Mouse (Mus musculus): Measurements from ENCODE around the gene Cabs1. TPM values are rescaled to one million over a fixed set of nuclear protein-coding genes. Genes with fewer than 3 reads are reported as not detected.

Cabs1 gene
- not detected in 2 replicates for polyA plus RNA-seq (2014; fragmentation: Nextera tagmentation; extraction: Ambion mirVana)

GRCm38 (mm10) chr5:87979139-87979538 lies at the start of gene Cabs1:
Gene Cabs1 (plus strand): TSS chr5:87979439.
- DNase-seq (ENCODE audit: low spot score) = no peak
- H3K9me3 ChIP-seq (replicated peaks; ENCODE audit: control insufficient read depth, low read length) = no peaks in the 10 kb centered on the region
- H3K27ac ChIP-seq (replicated peaks; ENCODE audit: low read depth, low read length) = no peak within 1 kb of the TSS
- H3K4me1 ChIP-seq (ENCODE audit: control insufficient read depth, insufficient read depth, low read length) = no peaks in the 10 kb centered on the region
- 93% methylated on average over 3 of the region's 3 CpGs for WGBS
- H3K9ac ChIP-seq (replicated peaks; ENCODE audit: low read length) = no peak within 1 kb of the TSS
- no peak for ATAC-seq (replicated peaks; ENCODE audit: insufficient number of reproducible peaks, low FRiP score, low TSS enrichment, low read depth)
- no peak within 1 kb of the TSS for H3K4me3 ChIP-seq (ENCODE audit: low read depth, low read length)
- H3K27me3 ChIP-seq (ENCODE audit: control insufficient read depth, insufficient read depth, low read length) = no peaks in the 10 kb centered on the region
- no peaks in the 10 kb centered on the region for H3K36me3 ChIP-seq (replicated peaks; ENCODE audit: control insufficient read depth, insufficient read depth, low read depth, low read length)
- no peak within 1 kb of the TSS for H3K4me2 ChIP-seq (ENCODE audit: low read depth, low read length)

GRCm38 (mm10) chr5:87931603-87932002 lies 47.6 kb upstream of the Cabs1 start:
- 59% methylated on average over 1 of the region's 1 CpGs for WGBS
- no peak overlapping the region for H3K4me3 ChIP-seq (ENCODE audit: low read depth, low read length)
- H3K36me3 ChIP-seq (replicated peaks; ENCODE audit: control insufficient read depth, insufficient read depth, low read depth, low read length) = no peaks in the 10 kb centered on the region
- H3K9me3 ChIP-seq (replicated peaks; ENCODE audit: control insufficient read depth, low read length) = no peaks in the 10 kb centered on the region
- H3K4me2 ChIP-seq (ENCODE audit: low read depth, low read length) = no peak overlapping the region
- no peak overlapping the region for H3K27ac ChIP-seq (replicated peaks; ENCODE audit: low read depth, low read length)
- no peak overlapping the region for H3K9ac ChIP-seq (replicated peaks; ENCODE audit: low read length)
- no peak for DNase-seq (ENCODE audit: low spot score)
- H3K4me1 ChIP-seq (ENCODE audit: control insufficient read depth, insufficient read depth, low read length) = no peaks in the 10 kb centered on the region
- no peak for ATAC-seq (replicated peaks; ENCODE audit: insufficient number of reproducible peaks, low FRiP score, low TSS enrichment, low read depth)
- no peaks in the 10 kb centered on the region for H3K27me3 ChIP-seq (ENCODE audit: control insufficient read depth, insufficient read depth, low read length)

DNA sequence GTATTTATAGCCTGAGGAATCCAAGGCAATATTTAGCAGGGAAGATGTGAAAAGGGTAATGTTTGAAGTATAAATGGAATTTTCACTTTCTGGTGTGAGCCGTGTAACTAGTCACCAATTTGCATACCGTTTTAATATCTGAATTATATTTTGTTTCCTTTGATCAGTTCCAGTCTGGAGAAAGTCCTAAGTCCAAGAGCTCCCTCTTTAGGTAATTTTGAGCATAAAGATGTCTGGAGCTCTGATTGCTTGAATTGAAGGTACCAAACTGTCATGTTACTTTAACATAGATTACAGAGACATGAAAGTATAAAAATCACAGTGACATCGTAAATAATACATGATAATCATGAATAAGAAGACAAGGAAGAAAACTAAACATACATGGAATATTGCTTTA lies 38.5 kb upstream of the Cabs1 start:
- no peak for ATAC-seq (replicated peaks; ENCODE audit: insufficient number of reproducible peaks, low FRiP score, low TSS enrichment, low read depth)
- WGBS = 50% methylated on average over 3 of the region's 3 CpGs

DNA sequence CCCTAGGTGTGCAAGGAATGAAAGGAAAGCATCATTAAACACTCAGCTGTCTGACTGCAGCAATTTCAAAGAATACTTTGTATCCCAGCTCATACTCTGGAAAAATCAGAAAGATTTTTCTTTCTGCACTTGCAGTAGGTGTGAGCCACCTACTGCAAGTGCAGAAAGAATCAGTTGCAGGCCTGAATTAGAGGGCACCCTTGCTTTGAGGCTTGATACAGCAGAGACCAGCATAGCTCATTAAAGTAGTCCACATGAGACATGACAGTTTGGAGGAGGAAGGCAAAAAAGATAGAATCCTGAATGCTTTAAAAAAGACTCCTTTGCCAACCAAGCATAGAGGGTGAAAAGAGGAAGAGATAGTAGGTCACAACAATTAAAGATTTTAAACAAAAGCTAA lies 36.7 kb upstream of the Cabs1 start:
- H3K4me2 ChIP-seq (ENCODE audit: low read depth, low read length) = no peak overlapping the region
- DNase-seq (ENCODE audit: low spot score) (no peak), ATAC-seq (replicated peaks; ENCODE audit: insufficient number of reproducible peaks, low FRiP score, low TSS enrichment, low read depth) (no peak)
- H3K27ac ChIP-seq (replicated peaks; ENCODE audit: low read depth, low read length) = no peak overlapping the region
- no peaks in the 10 kb centered on the region for H3K36me3 ChIP-seq (replicated peaks; ENCODE audit: control insufficient read depth, insufficient read depth, low read depth, low read length)
- no peak overlapping the region for H3K9ac ChIP-seq (replicated peaks; ENCODE audit: low read length)
- no peaks in the 10 kb centered on the region for H3K4me1 ChIP-seq (ENCODE audit: control insufficient read depth, insufficient read depth, low read length)
- H3K9me3 ChIP-seq (replicated peaks; ENCODE audit: control insufficient read depth, low read length) = no peaks in the 10 kb centered on the region
- no peak overlapping the region for H3K4me3 ChIP-seq (ENCODE audit: low read depth, low read length)
- H3K27me3 ChIP-seq (ENCODE audit: control insufficient read depth, insufficient read depth, low read length) = no peaks in the 10 kb centered on the region

More for the DNA sequence above, 38.5 kb upstream of the Cabs1 start:
- H3K9me3 ChIP-seq (replicated peaks; ENCODE audit: control insufficient read depth, low read length) = no peaks in the 10 kb centered on the region
- H3K9ac ChIP-seq (replicated peaks; ENCODE audit: low read length) = no peak overlapping the region
- no peak overlapping the region for H3K4me2 ChIP-seq (ENCODE audit: low read depth, low read length)
- no peak overlapping the region for H3K4me3 ChIP-seq (ENCODE audit: low read depth, low read length)
- peak; percentile 24 for DNase-seq (ENCODE audit: low spot score)
- no peaks in the 10 kb centered on the region for H3K27me3 ChIP-seq (ENCODE audit: control insufficient read depth, insufficient read depth, low read length)
- H3K4me1 ChIP-seq (ENCODE audit: control insufficient read depth, insufficient read depth, low read length) = no peaks in the 10 kb centered on the region
- no peaks in the 10 kb centered on the region for H3K36me3 ChIP-seq (replicated peaks; ENCODE audit: control insufficient read depth, insufficient read depth, low read depth, low read length)
- no peak overlapping the region for H3K27ac ChIP-seq (replicated peaks; ENCODE audit: low read depth, low read length)

- H3K9me3 ChIP-seq (replicated peaks; ENCODE audit: control insufficient read depth, low read length) = no peaks in the 10 kb centered on the region
- DNase-seq (ENCODE audit: low spot score) (no peak), ATAC-seq (replicated peaks; ENCODE audit: insufficient number of reproducible peaks, low FRiP score, low TSS enrichment, low read depth) (no peak)
- H3K4me2 ChIP-seq (ENCODE audit: low read depth, low read length) = no peak overlapping the region
- H3K27me3 ChIP-seq (ENCODE audit: control insufficient read depth, insufficient read depth, low read length) = no peaks in the 10 kb centered on the region
- no peaks in the 10 kb centered on the region for H3K36me3 ChIP-seq (replicated peaks; ENCODE audit: control insufficient read depth, insufficient read depth, low read depth, low read length)
- no peak overlapping the region for H3K4me3 ChIP-seq (ENCODE audit: low read depth, low read length)
- H3K27ac ChIP-seq (replicated peaks; ENCODE audit: low read depth, low read length) = no peak overlapping the region
- no peaks in the 10 kb centered on the region for H3K4me1 ChIP-seq (ENCODE audit: control insufficient read depth, insufficient read depth, low read length)
- H3K9ac ChIP-seq (replicated peaks; ENCODE audit: low read length) = no peak overlapping the region
Measured at GRCm38 (mm10) chr5:87951836-87952235, 27.4 kb upstream of the Cabs1 start.

DNA sequence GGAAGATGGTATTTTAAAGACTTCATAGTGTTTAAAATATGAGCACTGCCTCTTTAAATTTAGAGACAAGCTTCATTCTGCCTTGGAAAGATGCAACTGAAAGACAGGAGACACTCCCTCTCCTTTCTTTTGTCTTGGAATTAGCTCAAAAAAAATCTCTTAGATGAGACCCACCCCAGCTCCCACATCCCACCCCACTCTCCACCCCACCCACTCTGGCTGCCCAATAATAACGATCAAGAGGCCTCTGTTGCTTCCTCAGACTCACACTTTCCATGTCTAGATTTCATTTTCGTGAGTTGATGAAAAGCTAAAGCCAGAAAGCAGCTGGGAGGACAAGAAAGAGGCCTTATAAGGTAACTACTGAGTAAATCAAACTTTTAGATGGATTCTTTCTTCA lies 10.0 kb upstream of the Cabs1 start, which contains the start of the genes 2310003L06Rik and Gm28434:
Gene 2310003L06Rik, plus strand, starts transcription at position 259 of the 400 bp plus-strand sequence.
Gene Gm28434, plus strand, starts transcription at position 317 of the 400 bp plus-strand sequence.
- Histone ChIP-seq H3K4me3 (ENCODE audit: low read depth, low read length) (no peak within 1 kb of the TSS), H3K36me3 (replicated peaks; ENCODE audit: control insufficient read depth, insufficient read depth, low read depth, low read length) (no peaks in the 10 kb centered on the region), H3K9me3 (replicated peaks; ENCODE audit: control insufficient read depth, low read length) (no peaks in the 10 kb centered on the region), H3K4me1 (ENCODE audit: control insufficient read depth, insufficient read depth, low read length) (no peaks in the 10 kb centered on the region), H3K9ac (replicated peaks; ENCODE audit: low read length) (no peak within 1 kb of the TSS), H3K4me2 (ENCODE audit: low read depth, low read length) (no peak within 1 kb of the TSS), H3K27me3 (ENCODE audit: control insufficient read depth, insufficient read depth, low read length) (no peaks in the 10 kb centered on the region), H3K27ac (replicated peaks; ENCODE audit: low read depth, low read length) (no peak within 1 kb of the TSS)
- ATAC-seq (replicated peaks; ENCODE audit: insufficient number of reproducible peaks, low FRiP score, low TSS enrichment, low read depth) = no peak
- no peak for DNase-seq (ENCODE audit: low spot score)
- WGBS = 65% methylated on average over 2 of the region's 2 CpGs

DNA sequence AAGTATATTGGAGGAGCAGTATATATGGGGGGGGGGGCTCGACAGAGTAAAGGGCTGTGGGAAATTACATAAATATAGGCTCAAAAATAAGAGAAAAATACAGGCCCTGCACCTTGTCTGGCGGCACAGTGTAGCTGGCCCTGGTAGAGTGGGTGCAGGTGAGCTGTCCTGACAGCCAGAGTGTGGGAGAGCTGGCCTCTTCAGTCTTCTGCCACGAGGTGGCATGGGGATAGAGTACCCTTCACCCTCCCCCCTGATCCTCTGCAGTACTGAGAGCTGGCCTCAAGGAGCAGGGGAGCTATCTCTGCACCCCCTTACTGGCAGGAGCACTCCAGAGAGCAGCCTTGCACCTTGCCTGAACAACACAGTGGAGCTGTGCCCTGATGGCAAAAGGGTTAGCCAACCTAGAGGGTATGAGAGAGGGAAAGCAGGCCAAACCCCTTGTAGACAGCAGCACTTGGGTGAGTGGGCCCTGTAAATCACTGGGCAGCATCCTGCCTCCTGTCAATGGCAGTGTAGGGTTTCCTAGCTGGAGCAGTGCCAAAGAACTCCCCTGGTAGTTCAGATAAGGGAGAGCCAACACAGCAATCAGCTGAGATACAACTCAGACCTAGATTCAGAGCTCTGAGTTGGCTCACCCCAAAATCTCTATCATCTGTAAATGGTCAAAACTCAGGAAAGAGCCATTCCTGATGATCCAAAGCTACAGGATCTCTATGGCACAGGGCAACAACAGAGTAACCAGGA lies 3.4 kb downstream of the Cabs1 start:
- H3K9me3 ChIP-seq (replicated peaks; ENCODE audit: control insufficient read depth, low read length) = no peaks in the 10 kb centered on the region
- H3K4me1 ChIP-seq (ENCODE audit: control insufficient read depth, insufficient read depth, low read length) = no peaks in the 10 kb centered on the region
- H3K9ac ChIP-seq (replicated peaks; ENCODE audit: low read length) = no peak overlapping the region
- ATAC-seq (replicated peaks; ENCODE audit: insufficient number of reproducible peaks, low FRiP score, low TSS enrichment, low read depth) = 0 out of 2 replicates have a peak, but pooled peaks have one; percentile 67
- no peaks in the 10 kb centered on the region for H3K36me3 ChIP-seq (replicated peaks; ENCODE audit: control insufficient read depth, insufficient read depth, low read depth, low read length)
- no peak overlapping the region for H3K27ac ChIP-seq (replicated peaks; ENCODE audit: low read depth, low read length)
- no peaks in the 10 kb centered on the region for H3K27me3 ChIP-seq (ENCODE audit: control insufficient read depth, insufficient read depth, low read length)
- no peak overlapping the region for H3K4me3 ChIP-seq (ENCODE audit: low read depth, low read length)
- DNase-seq (ENCODE audit: low spot score) = no peak
- WGBS = 73% methylated on average over 3 of the region's 3 CpGs
- H3K4me2 ChIP-seq (ENCODE audit: low read depth, low read length) = no peak overlapping the region

DNA sequence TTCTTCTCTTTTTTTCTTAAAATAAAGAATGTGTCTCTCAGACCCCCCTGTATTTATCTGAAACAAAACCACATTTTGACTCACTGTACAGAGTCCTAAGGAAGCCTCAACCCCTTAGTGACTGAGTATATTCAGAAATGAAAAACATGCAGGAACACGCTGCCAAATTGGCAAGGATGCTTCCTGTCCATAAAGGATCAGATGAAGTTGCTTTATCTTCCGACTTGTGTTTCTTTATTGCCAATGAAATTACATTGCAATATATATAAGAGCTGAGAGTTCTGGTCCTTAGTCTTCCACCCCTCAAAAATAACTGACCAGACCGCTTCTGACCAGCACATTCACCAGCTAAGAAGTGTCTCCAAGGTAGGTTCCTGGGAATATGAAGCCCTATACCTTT lies 23.0 kb downstream of the Cabs1 start, which contains the start of gene Smr3a:
Gene Smr3a, plus strand, starts transcription at position 301 of the 400 bp plus-strand sequence.
- no peak for ATAC-seq (replicated peaks; ENCODE audit: insufficient number of reproducible peaks, low FRiP score, low TSS enrichment, low read depth)
- Histone ChIP-seq H3K4me2 (ENCODE audit: low read depth, low read length) (no peak within 1 kb of the TSS), H3K4me1 (ENCODE audit: control insufficient read depth, insufficient read depth, low read length) (no peaks in the 10 kb centered on the region), H3K4me3 (ENCODE audit: low read depth, low read length) (no peak within 1 kb of the TSS), H3K27ac (replicated peaks; ENCODE audit: low read depth, low read length) (no peak within 1 kb of the TSS), H3K27me3 (ENCODE audit: control insufficient read depth, insufficient read depth, low read length) (no peaks in the 10 kb centered on the region), H3K36me3 (replicated peaks; ENCODE audit: control insufficient read depth, insufficient read depth, low read depth, low read length) (no peaks in the 10 kb centered on the region), H3K9me3 (replicated peaks; ENCODE audit: control insufficient read depth, low read length) (no peaks in the 10 kb centered on the region), H3K9ac (replicated peaks; ENCODE audit: low read length) (no peak within 1 kb of the TSS)
- no peak for DNase-seq (ENCODE audit: low spot score)
- WGBS = 89% methylated on average over 3 of the region's 3 CpGs
